Mouse (Mus musculus): ENCODE data around the gene Ubl3. TPM values are rescaled to one million over a fixed set of nuclear protein-coding genes. Genes with fewer than 3 reads are reported as not detected.

Gene Ubl3
- polyA plus RNA-seq, 1 experiment from 2014 or later, result 74.5 TPM

GRCm38 (mm10) chr5:148465091-148465490, 87.5 kb downstream of the Ubl3 start:
- H3K4me2 ChIP-seq, result no peak overlapping the region

DNA sequence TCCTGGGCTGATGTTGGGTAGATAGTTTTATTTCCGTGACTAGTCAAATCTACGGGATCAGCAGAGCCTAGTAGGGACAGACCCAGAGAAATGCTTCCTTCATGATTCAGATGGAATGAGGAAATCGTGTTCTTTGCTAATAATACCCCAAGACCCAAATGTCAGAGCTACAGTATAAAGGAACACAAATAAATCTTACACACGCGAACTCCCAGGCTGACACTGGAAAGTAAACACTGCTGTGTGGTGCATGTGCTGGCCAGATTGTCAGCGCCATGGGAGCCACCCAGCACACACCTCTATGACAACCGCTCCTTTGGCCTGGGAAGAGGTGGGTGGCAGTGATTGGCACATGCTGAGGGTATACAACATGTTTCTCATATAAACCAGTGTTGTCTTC, 88.1 kb downstream of the Ubl3 start:
- no peaks in the 10 kb centered on the region for H3K36me3 ChIP-seq (ENCODE audit: poor library complexity, severe bottlenecking)
- ATAC-seq, result no peak
- H3K9ac ChIP-seq, result no peak overlapping the region
- WGBS, result 92% methylated on average over 7 of the region's 7 CpGs
- peaks cover 13% of the 10 kb centered on the region; the same call in 1 of the 2 replicates for H3K4me1 ChIP-seq
- H3K27me3 ChIP-seq, result no peaks in the 10 kb centered on the region
- no peak overlapping the region for H3K4me2 ChIP-seq
- H3K4me3 ChIP-seq, result no peak overlapping the region
- H3K9me3 ChIP-seq (replicated peaks), result peaks cover 6% of the 10 kb centered on the region; the same call in 1 of the 2 replicates
- no peak overlapping the region for H3K27ac ChIP-seq

More at GRCm38 (mm10) chr5:148465091-148465490, 87.5 kb downstream of the Ubl3 start:
- Histone ChIP-seq H3K9me3 (replicated peaks) (peaks cover 6% of the 10 kb centered on the region; the same call in 1 of the 2 replicates), H3K4me3 (no peak overlapping the region), H3K4me1 (peaks cover 13% of the 10 kb centered on the region; the same call in 1 of the 2 replicates), H3K36me3 (ENCODE audit: poor library complexity, severe bottlenecking) (no peaks in the 10 kb centered on the region), H3K27me3 (no peaks in the 10 kb centered on the region), H3K9ac (no peak overlapping the region), H3K27ac (no peak overlapping the region)
- ATAC-seq, result no peak
- 95% methylated on average over 9 of the region's 9 CpGs for WGBS

DNA sequence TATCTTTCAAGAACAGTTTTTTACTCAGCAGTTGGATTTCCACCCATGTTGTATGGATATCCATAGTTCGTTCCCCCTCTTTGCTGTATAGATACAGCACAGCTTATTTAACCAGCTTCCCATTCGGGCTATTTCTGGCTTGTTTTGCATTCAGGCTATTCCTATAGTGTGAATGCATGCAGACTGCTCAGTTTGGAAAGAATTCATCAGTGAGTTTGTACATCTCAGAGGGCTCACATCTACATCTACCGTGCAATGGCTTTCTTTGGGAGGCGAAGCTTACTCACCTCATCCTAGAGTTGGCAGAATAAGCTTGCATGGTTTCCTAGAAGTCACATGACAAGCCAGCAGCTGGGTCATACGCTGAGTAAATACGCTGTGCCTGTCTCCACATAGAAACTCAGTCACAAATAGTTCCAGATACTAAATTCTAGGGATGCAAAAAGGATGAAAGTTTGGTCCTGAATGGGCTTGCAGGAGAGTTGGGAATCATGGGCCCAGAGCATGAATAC, 88.8 kb downstream of the Ubl3 start:
- ATAC-seq, result no peak
- no peak overlapping the region for H3K9ac ChIP-seq
- H3K9me3 ChIP-seq (replicated peaks), result peaks cover 6% of the 10 kb centered on the region; the same call in 1 of the 2 replicates
- H3K36me3 ChIP-seq (ENCODE audit: poor library complexity, severe bottlenecking), result no peaks in the 10 kb centered on the region
- peaks cover 11% of the 10 kb centered on the region; the same call in 1 of the 2 replicates for H3K4me1 ChIP-seq
- no peak overlapping the region for H3K4me2 ChIP-seq
- no peak overlapping the region for H3K4me3 ChIP-seq
- H3K27me3 ChIP-seq, result no peaks in the 10 kb centered on the region
- 94% methylated on average over 6 of the region's 6 CpGs for WGBS
- H3K27ac ChIP-seq, result no peak overlapping the region

Other genes with a start within 250 kb of the Ubl3 start
- gene Slc7a1, start 152.9 kb downstream of the Ubl3 start, polyA plus RNA-seq (2015; fragmentation: Nextera tagmentation; extraction: Ambion mirVana), result 24.4 and 27.2 TPM in 2 replicates